Mouse (Mus musculus): ENCODE measurements around the gene Ankrd55.
A peak's percentile ranks its signal among the peaks of the same experiment; 100 is the strongest.
"Not testable (repeated sequence)": the region's sequence is repeated elsewhere in the genome, so short reads cannot be mapped to it uniquely, and the experiment has no call there.

Ankrd55 gene

DNA sequence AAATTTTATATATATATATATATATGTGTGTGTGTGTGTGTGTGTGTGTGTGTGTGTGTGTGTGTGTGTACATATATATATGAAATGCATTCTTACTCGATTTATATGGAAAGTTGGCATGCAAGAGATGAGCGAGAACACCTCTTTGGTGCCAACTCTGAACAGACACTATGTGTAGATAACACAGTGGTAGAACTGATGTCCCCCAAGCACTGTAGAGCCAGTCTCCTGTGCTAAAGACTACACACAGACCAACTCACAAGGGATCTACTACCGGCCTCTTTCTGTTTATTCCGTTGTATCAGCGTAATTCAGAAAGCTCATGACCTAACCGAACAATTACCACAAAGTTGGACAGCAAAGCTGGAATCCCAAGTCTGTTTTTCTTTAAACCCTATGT lies 6.2 kb downstream of the Ankrd55 start:
- DNase-seq (ENCODE audit: low read depth), result no peak

DNA sequence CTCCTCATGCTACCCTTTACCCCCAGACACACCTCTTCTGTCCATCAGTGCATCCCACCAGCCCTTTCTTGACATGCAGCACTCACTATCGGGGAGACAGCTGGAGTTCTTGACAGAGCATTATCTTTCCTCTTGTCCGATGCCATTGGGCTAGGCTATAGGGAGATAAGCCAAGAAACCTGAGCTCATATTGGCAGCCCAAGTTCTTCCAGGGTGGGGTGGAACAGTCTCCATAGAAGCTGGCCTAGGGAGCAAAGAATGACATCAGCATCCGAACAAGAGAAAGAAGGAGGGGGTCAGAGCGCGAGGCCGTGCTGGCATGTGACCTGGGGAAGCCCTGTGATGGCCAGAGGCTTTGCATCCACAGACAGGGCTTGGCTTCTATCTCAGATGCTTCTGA lies 9.5 kb downstream of the Ankrd55 start:
- DNase-seq (ENCODE audit: low read depth), result no peak

DNA sequence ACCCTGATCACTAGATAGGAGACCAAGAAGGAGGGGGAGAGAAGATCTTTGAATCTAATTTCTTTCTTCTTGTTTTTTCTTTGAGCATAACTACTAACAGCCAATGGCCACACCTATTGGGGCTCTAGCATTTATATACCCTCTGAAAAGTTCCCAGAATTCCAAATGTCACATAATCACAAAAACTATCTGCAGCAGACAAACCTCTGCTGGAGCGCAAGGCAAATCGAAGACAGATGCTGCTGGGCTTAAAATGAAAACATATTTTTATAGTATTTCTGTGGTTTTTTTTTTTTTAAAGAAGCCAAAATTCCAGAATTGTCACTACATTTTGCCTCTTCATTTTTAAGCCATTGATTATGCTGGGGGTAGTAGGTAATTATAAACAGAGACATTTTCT lies 15.2 kb downstream of the Ankrd55 start:
- DNase-seq (ENCODE audit: low read depth), result no peak

DNA sequence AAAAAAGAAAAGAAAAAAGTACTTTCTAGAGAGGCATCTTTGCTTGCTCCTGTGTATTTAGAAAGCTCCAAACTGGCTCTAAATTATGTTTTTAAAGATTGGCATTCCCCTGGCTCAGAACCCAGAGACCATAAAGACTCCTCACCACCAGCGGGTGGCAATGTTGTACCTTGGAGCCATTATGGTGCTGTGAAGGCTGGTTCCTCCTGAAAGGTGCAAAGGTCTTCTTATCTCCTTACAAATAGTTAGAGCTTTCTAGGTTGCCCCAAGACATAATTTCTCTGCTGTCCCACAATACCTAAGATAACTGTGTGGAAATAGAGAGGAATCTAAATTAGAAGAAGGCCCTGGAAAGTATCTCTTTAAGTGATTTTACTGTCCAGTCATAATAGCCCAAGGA lies 20.4 kb downstream of the Ankrd55 start:
- DNase-seq (ENCODE audit: low read depth), result peak; percentile 86

DNA sequence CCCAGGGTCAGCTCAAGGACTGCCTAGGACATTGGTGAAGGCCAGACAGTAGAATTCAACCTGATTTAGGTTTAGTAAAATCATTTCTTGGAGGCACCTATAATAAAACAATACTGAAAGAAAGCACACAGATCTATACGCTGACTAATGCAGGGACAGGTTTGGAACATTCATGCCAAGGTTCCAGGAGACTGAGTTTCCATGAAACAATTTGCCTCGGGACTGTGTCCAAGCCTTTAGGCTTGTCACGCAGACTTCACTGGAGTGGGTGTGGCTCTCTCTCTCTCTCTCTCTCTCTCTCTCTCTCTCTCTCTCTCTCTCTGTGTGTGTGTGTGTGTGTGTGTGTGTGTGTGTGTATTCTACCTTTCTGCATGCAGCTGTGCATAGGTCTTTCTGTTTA lies 23.4 kb downstream of the Ankrd55 start:
- DNase-seq (ENCODE audit: low read depth), result not testable (repeated sequence)

DNA sequence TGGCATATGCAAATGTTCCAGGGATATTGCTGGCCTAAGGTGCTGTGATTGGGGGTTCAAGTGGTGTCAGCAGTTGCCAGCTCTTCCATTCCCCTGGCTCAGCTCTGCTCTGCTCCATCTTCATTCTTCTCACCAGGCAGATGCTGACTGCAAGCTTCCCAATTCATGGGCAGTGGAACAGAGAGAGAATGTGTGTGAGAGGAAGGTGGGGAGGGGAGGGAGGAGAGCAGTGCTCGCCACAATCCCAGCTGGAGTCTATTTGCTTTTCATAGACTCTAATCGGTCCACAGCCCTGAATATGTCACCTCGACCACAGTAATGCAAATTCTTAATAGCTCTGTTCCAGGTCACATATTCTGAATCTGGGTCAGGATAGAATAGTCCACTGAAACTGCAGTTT lies 27.2 kb downstream of the Ankrd55 start:
- no peak for DNase-seq (ENCODE audit: low read depth)

DNA sequence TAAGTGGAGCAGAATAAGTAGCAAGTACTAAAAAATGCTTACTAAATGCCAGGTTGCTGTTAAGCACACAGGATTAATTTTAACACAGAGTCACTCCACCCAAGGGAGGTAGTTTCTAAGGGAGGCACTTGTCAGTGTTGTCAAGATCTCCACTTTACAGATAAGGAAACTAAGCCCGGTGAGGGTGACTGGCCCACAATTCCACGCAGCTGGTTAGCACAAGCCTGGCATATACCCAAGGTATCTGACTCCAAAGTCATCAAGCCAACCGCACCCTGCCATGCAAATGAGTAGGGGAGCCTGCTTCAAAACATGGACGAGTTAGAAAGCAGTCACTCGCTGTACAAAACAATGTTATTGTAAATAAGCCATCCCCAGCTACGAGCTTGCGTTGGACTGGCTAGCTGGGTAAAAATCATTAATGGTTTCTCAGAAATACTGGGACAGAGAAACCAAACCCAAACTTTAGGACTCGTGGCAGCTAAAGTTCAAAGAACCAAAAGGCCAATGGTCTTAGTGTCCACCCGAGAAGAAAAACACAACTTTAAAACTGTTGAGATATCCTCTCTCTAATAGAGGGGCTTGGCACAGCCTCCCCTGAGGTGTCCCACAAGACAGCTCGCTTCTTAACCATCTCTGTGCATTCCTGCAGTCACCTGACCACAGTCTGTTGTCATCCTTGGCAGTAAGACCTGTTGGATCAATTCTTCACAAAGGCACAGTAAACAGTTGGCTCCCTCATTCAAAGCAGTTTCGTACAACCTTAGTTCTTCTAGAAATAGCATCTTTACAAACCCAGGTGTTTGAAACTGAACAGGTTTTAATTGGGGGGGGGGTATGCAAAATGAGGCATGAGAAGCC lies 28.6 kb downstream of the Ankrd55 start:
- DNase-seq (ENCODE audit: low read depth), result no peak

DNA sequence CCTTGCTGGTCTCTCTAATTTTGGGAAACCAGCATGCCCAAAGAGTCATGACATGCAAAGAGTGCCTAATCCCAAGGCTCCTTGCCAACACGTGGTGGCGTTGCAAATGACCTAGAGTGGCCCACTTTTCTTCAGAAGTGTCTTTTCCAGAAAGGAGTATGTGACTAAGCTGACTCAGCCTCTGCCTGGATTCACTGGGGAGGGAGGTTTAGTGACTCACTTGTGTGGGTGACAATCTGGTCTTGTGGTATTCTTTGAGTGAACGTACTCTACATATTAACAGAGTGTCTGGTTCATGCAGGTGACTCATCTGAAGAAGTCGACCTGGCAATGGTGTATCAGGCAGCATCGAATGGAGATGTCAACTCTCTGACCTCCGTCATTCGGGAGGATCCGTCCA lies 29.9 kb downstream of the Ankrd55 start:
- peak; percentile 51 for DNase-seq (ENCODE audit: low read depth)

DNA sequence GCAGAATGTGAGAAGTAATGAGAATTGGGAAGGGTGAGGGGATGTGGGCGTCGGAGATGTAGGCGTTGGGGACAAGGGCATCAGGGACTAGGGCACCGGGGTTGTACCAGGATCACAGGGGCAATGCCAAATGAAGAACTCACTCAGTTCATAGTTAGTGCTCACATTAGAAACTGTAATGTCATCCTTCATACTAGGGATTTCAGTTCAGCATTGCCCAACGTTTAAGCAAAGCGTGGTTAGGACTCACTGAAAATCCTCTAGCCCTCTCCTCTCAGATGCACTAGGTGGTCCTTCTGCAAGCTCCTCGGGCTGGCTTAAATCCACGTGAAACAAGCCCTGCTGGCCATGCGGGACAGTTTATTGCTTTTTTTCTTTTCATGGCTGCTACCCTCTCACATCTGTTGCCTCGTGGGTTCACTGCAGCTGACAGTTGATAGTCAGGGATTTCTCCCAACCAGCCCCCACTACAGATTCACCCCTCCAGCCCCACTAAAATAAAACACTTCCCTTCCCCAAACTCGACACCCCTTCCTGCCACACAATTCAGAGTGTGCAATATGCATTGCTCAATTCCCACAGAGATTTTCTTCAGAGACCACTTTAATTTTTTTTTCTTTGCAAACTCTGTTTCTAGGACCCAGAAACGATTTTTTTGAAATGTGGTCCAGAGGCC lies 35.5 kb downstream of the Ankrd55 start:
- DNase-seq (ENCODE audit: low read depth), result no peak

DNA sequence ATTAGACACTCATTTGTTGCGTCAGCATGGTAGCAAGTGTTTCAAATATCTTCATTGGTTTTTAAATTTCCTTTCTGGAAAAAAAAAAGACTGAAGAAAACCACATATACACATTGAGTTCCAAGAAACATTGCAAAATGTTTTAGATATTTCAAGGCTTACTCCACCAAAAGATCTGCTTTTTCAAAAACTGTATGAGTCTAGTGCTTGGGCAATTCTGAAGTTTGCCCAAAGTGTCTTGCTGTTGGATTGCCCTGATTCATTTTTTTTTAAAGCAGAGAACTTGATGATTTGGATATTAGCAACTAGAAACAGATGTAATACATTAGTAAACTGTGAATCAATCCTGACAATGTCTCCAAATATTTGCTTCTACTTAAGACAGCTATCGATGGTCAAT lies 36.9 kb downstream of the Ankrd55 start:
- DNase-seq (ENCODE audit: low read depth), result no peak

DNA sequence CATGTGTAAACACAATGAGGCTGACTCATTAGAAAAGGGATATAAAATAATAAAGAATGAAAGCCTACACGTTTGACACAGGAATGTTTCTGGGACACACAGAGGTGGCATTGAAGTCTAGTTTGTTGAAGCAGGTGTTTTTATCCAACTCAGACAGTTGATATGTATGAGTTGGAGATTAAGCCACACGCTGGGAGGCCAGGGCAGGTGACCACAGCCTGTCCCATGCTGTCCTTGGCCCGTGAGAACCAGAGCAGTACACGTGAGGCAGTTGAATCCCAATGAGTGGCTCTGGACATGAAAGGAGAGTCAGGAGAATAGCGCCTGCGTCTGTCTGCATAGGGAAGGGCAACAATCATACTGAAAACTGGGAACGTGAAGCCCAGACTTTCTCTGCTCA lies 38.2 kb downstream of the Ankrd55 start:
- DNase-seq (ENCODE audit: low read depth), result no peak

DNA sequence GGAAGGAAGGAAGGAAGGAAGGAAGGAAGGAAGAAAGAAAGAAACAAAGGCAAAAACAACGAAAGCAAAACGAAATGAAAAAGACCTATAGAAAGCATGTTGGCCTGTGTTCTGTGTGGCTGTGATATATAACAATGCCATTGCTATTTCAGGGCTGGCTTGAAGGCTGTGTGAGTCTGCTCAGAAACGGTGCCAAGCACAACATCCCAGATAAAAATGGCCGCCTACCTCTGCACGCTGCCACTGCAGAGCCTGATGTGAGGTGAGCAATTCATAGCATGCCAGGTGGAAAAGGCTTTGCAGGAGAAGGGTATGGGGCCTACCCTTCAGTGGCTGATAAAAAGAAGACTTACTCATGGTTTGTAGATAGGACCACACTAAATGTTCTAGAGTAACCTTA lies 38.7 kb downstream of the Ankrd55 start:
- no peak for DNase-seq (ENCODE audit: low read depth)

DNA sequence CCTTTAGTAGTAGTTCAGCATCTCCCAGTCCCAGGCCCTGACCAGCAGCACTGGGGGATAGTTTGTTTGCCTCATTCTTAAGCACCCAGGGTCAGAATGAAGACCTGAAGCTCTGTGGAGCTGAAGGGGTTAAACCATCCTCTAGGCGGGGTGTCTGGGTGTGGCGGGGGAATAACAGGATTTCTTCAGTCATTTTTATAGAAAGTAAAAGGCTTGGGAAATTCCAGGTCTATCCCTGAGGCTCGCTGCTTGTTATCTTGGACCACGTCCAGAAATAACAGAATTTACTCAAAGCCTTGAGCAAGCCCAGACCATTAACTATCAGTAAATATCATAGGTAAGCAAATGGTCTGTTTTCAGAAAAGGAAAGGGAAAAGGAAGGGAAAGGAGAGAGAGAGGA lies 39.3 kb downstream of the Ankrd55 start:
- no peak for DNase-seq (ENCODE audit: low read depth)

DNA sequence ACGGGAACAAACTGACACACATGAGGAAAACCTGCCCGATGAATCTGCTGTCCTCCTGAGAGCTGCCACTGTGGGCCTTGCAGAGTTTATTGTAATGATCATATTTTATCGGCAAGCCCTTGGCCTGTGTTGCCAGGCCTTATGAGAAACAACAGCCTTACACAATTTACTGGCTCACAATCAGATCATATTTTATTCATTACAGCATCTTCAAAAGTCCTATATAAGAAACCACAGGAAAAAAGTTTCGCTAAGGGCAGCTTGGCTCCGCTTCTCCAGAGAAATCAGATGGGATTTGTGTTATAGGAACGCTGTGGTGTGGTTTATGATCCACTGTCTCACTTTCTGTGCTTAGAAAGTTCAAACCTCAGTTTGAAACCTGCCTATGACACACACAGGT lies 42.0 kb downstream of the Ankrd55 start:
- DNase-seq (ENCODE audit: low read depth), result no peak

DNA sequence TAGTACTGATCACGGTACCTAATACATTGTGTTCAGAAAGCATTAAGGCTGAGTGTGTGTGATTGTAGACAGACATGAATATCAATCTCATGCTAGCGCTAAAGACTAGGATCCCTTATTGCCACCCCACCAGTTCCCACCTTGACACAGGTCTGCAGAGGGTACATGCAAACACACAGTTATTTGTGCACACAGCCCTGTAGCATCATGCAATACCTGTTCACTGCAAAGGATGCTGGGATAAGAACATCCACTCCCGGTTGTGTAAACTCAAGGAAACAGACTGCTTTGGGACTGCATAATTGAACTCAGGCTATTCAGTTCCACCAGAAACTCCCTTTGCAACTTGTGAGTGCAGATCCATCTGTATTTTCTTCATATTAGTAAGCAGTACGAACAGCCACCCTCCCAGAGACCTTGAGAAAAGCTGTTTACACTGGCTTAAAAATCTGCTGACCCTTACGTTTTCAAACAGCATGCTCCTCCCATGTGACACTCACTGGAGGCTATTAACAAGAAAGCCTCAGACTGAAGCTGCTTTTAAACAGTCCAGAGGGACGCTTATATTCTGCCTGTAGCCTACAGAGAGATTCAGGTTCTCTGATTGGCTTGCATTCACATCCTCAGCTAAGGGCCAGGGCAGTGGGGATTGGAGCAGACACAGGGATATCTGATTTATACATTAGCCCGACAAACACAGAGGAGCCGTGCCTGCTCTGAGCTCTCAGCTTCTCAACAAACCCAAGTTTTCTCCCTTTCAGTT lies 42.8 kb downstream of the Ankrd55 start:
- no peak for DNase-seq (ENCODE audit: low read depth)

DNA sequence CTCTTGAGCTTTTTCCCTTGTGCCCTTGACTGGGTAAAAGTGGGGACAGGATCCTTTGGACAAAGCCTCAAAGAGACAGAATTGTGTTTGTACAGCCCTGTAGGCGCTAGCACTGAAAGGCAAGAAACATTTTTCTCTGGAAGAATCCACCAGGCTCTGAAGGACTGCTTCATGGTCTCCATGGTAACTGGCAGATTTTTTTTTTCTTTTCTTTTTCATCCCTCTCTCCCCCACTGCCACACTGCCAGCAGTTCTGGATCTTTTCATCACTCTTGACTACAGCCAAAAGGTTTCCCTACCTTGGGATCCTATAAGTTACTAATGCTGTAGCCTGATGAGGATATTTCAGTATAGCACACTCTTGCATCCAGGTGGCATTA lies 43.4 kb downstream of the Ankrd55 start:
- DNase-seq (ENCODE audit: low read depth), result no peak

DNA sequence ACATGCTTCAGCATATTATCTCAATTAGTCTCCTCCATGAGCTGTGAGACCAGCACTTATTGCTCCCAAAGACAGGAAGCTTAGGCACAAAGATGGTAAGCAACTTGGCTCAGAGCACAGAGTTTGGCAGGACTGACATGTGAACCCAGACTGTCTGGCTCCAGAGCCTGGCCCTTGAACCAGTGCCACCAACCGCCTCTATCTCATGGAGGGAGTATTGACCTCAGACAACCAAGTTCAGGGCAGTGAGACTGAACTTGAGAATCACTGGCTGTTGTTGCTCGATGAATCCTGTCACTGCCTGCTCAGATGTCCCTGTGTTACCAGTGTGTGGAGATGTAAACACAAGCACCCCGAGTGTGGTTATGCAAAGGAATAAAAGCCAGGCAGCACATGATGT lies 47.3 kb downstream of the Ankrd55 start:
- DNase-seq (ENCODE audit: low read depth), result no peak

DNA sequence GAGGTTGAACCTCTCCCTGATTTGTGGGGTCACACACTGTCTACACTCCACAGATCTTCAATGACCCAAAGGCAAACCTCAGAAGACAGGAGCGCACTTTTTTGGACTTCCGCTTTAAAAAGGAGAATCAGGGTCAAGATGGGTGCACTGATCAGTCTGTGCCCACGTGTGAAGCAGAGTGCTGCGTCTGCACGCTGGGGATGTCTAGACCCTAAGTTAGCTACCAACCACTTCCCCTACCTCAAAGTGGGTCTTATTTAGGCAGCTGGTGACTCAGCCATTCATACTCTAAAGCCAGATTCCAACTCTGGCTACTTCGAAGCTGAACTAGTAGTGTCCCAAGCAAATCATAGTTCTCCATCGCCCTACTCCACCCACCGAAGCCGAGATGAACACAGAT lies 48.9 kb downstream of the Ankrd55 start:
- DNase-seq (ENCODE audit: low read depth), result no peak

DNA sequence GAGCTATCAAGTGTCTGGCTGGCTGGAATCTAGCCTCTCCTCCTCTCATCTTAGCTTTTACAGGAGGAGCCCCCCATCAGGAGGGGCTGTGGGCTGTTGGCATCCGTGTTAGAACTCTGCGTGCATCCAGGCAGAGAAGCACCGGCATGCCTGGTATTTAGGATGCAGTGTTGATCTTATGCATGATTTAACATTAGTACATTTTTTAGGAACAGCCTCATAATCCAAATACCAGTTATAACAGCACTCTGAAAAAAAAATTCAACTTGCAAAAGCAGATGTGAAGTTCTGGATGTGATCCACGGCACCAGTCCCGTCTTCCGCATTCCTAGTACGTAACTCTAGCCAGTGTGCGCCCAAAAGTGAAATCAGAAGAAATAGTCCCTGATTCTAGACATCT lies 52.0 kb downstream of the Ankrd55 start:
- DNase-seq (ENCODE audit: low read depth), result no peak

DNA sequence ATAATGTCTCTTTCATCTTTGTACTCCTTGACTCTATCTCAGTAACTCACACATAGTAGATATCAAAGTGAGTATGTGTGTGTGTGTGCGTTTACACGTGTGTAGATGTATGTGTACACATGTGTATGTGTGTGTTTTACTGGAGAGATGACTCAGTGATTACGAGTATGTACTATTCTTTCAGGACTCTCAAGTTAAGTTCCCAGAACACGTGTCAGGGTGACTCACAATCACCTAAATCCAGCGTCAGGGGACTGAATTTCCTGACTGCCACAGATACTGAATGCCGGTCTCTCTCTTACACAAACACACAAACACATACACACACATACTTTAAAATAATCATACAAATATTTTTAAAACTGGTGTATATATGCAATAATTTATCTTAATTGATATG lies 52.5 kb downstream of the Ankrd55 start:
- no peak for DNase-seq (ENCODE audit: low read depth)

DNA sequence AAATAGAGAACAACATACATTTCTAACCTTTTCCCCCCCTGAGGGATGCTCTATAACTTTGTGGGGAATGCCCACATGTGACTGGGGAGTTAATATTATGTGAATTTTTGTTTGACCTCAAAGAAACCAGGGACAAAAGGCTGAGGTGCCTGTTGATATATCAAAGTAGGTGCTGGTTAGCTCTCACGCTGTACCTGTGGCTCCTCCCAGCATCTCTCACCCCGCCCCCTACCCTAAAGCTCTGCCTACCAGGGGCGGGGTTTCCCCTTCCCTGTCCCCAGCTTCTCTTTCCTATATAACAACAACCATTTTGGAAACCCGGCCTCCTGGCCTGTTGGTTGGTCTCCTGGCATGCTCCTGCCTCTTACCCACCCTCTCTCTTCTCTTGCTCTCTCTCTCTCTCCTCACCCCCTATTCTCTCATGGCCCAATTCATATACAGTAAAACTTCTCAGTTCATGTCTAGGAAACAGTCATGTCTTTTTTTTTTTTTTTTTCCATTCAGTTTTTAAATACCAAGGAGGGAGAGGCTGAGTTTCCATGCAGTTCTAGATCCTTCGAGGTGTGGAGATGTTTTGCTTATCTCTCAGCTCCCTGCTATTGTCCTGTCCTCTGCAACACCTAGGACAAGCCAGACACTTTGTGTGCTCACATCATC lies 54.8 kb downstream of the Ankrd55 start:
- DNase-seq (ENCODE audit: low read depth), result peak; percentile 67

DNA sequence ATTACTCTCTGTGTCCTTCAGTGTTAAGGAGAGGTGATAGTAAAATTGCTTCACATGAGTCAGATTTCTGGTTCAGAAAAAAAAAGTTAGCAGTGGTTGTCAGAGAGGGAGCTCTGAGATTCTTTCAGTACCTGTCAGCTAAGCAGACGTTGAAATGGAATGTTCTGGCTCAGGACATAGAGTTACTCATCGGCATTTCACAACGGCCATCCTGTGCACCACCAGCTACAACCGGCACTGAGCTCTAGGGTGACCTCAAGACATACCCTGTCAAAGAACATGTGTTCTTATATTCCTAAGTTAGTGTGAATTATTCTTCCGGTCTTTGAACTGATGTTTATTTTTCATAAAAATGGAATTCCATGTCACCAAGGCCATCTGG lies 55.4 kb downstream of the Ankrd55 start:
- no peak for DNase-seq (ENCODE audit: low read depth)

Data from induced T-regulatory cell, adult 2 months (primary cell).